Mouse (Mus musculus) testis, postnatal 10 days (tissue): ENCODE measurements around the gene Prkcb.

Experiments
- DNase-seq: peaks from one replicate; pipeline ENCODE4 v3.0.0; 2021; ENCODE audit warnings: low spot score

Gene Prkcb

DNA sequence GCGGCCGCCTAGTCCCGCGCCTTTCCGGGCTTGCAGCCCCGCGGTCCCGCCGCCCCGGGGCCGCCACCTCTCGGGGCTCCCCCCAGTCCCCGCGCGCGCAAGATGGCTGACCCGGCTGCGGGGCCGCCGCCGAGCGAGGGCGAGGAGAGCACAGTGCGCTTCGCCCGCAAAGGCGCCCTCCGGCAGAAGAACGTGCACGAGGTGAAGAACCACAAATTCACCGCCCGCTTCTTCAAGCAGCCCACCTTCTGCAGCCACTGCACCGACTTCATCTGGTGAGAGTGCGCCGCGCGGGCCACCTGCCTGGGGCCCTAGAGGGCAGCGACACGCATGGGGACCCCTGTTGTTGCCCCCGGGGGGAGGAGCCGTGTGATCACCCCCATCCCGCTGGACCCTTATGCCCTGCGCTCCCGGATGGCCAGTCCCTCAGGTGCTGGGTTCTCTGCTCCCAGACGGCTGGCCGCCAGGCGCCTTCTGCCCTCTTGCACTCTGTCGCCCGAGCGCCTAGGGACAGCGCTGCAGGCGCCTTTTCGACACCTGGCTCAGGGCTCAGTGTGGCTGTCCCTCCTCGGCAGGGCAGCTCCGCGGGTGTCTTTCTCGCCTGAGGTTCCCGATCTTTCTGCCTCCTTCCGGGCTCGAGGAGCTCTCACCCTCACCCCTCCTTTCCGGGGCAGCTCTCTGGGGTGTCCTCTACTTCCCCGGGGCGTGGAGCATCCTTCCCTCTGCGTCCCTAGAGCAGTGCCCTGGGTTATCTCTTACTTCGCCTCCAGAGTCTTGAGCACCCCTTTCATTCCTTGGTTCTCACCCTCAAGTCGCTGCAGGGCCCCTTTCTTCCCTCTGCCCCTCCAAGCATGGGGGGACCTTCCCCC is 926 bp downstream of the Prkcb start:
- DNase-seq, result peak; percentile 51

DNA sequence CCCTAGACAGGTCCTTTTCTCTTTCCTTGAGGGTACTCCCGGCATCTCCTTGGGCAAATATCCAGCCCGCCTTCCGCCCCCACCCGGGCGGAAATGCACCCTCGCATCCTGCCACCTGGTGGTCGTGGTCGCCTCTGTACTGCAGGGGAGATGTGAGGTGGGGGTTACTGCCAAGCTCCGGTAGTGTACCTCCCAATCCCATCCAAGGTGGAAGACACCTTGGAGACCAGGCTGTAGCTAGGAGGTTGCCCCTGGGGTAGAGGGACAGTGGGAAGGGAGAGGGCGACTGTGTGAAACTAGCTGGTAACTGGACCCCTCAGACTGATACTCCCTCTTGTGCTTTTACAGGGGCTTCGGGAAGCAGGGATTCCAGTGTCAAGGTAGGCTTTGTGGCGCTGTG is 1.6 kb downstream of the Prkcb start:
- peak; percentile 54 for DNase-seq

DNA sequence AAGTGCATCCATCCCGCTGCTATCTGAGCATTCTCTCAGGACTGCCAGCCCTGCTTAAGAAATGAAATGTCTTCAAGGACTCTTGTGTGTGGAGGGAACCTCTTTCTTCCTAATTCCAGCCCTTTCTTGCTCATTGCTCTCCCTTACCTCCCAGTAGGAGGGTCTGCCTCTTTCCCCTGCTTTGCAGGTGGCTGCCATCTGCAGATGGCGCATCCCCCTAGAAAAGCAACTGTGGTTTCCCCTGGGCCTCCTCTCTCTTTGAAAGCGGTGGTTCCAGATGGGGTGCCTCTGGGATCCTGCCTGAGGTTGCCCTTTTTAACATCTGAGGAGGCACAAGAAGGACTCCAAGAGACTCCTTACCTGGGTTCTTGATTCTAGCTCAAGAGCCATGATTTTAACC is 2.2 kb downstream of the Prkcb start:
- no peak for DNase-seq

DNA sequence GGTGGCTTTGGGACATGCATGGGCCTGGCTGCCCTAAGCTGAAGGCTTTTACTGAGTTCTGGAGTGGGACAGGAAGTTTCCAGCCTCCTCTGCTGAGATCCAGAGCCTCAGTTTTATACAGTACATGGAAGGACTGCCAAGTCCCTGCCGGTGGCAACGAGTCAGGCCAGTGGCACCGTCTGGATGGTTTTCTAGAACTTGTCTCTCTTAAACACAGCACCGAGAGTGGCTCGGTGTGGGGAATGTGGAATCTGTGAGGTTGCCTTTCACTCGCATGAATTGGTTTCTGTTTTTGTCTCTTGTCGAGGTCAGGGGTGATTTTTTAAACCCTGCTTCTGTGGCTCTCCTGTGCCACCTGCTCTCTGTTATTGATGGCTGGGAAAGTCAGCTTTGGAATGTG is 3.6 kb downstream of the Prkcb start:
- DNase-seq, result no peak

DNA sequence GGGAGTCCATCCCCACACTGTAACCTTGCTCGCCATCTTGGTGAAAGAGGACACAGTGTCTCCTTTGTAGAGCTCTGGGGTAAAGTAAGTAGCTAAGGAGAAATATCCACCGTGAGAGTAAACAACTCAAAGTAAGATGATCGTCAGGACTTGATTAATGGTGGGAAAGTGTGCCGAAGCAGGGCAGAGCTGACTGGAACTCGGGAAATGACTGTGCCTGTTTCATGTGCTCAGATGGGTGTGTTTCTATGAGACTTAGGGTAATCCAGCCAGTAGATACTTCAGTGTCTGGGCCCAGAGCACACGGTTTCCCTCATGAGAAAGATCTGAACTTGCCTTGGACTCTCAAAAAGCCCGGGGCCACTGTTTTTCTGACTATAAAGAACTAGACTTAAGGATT is 5.6 kb downstream of the Prkcb start:
- no peak for DNase-seq

DNA sequence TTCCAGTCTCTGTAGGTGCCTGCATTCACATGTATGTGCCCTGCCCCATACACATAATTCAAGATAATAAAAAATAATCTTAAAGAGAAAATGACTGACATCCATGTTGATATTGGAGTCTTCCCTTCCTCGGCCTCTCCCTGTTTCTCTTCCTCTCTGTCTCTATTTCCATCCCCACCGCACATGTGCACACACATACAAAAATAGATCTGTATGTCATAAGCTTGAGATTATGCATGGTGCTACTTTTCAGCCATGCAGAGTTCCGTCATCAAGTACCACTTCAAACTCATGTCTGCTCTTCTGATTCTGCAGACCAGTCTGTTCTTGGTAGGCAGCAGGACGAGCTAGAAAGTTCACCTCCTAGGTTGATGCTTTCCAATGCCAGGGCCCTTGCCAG is 6.8 kb downstream of the Prkcb start:
- no peak for DNase-seq

DNA sequence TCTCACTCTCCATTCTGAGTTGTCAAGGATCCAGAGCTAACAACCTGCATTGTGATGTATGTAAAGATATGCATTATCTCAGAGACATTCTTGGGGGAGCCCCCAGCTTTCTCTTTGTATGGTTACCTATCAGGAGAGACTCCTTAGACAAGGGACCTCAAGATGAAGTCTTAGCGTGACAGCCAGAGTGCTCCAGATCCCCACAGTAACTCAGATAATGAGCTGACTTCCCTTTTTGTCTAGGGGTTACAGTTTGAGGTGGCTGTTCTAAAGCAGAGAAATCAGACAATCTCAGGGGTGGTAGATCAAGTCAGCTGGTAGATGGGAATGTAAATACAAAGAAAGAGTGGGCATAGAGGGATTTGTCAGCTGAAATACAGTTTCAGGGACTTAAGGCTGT is 7.8 kb downstream of the Prkcb start:
- DNase-seq, result no peak

DNA sequence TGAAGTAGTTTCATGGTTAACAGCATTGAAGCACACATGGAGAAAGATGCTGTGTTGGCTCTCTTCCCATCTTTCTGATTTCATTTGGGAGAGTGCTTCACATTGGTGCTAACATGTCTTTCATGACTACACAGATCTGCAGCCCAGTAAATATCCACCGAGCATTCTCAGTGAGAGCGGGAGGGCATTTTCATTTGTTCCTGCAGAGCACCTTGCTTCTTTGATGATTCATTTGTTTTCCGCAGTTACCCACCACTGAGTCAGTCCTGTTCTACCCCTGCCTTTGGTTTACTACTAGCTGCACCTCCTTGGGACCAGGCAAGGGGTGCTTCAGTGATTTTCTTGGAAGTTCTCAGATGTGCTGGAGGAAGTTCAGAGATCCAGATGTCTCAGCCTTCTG is 8.3 kb downstream of the Prkcb start:
- DNase-seq, result no peak

DNA sequence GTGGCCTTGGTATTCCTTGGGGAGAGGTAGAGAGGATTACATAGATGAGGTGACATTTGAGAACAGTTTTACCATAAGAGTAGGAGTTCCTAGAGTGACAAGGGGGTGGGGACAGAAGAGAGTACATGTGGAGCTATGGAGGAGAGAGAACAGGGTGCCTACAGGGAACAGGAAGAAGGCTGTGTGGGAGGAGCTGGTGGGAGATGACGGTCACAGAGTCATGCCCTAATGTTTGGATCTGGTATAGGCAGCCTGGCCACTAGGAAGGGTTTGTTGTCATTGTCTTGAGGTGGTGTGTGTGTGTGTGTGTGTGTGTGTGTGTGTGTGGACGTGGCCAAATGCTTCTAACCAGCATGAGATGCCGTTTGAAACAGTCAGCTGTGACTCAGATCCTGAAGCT is 9.1 kb downstream of the Prkcb start:
- no peak for DNase-seq

DNA sequence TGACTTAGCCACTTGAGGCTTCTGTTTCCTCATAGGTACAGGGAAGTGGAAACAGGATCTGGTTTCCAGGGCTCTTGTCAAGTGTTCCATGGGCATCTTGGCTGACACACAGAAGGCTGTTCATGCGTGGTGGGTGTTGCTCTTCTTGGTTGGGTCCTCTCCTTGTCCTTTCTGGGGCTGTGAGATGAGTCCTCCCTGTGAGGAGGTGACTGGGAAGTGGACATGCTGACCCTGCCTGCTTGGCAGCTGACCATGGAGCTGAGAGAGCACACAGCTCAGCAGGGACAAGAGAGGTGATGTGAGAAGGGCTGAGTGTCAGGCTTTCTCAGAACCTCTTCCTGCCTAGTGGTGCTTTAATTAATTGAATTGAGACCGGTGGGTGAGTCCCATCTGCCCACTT is 10.2 kb downstream of the Prkcb start:
- no peak for DNase-seq

DNA sequence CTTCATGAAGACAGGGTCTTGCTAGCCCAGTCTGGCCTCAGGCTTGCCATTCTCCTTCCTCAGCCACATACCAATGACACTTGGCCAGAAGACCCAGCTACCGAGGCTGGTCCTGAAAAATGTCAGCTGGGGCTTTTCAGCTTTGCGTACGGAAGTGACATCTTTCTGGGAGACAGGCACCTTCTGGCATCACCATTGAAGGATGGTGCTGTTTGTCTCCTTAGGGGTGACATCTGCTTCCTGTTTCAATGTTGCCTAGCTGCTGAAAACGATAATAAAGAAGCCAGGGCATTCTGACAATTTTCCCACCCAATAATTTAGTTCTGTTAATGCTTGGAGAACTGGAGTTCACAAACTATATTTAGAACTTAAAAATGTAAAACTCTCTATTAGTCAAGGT is 12.0 kb downstream of the Prkcb start:
- no peak for DNase-seq

DNA sequence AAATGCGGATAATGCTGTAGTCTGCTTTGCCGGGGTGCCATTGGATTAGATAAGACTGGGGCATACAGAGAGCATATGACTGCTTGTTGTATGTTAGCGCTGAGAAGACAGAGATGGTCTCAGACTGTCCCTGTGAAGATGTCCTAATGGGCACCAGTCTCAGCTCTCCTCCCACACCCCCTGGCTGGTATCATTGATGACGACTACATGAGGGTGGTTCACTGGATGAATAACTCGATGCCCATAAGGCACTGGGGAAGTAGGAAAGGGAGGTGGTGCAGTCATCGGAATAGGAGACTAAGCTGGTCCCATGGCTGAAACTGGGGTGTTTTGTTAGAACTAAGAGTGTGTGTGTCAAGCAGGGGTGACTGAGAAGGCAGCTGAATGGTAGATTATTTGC is 14.0 kb downstream of the Prkcb start:
- no peak for DNase-seq

DNA sequence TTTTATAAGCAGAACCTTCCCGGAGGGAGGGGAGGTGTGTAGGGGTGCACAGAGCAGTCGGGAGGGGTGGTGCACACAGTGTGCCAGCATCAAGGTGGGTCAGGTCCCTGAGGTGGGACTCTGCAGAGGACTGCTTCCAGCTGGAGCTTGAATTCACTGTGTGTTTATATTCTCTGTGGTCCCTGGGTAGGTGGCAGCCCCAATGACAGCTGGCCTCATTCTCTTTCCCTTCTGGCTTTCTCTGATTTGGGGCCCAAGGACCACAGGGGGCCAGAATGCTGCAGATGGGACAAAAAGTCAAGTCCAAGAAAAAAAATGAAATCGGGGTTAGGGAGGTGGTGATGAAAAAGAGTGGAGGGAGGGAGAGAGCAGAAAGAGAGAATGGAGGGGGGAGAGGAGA is 15.4 kb downstream of the Prkcb start:
- DNase-seq, result no peak

DNA sequence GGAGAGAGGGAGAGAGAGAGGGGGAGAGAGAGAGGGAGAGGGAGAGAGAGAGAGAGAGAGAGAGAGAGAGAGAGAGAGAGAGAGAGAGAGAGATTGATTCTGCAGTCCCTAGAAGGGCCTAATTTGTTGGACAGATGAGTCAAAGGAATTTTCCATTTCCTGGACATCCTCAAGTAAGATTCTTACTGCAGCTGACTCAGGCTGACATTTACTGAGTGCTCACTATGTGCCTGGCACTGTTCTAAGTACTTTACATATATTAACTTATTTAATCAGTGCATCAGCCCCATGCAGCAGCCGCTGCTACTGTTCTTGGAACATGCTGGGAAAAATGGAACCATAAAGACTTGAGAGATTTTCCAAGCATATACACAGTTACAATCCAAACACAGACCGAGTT is 16.0 kb downstream of the Prkcb start:
- no peak for DNase-seq

DNA sequence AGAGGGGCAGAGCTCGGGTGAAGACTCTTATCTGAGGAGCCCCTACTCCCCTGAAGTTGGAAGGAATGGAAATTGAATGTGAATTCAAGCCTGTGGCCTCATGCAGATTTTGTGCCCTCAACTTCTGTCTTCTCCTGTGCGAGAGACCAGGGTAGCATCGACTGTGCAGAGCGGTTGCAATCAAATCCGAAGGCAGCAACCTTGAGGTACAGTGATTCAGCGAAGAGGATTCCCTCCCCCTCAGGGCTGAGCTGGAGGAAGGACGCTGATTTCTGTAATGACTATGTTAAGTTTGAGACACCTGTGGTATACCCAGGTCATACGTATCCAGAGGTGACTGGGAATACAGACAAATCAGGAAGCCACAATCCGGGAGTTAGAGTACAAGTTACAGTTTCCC is 18.7 kb downstream of the Prkcb start:
- DNase-seq, result no peak

DNA sequence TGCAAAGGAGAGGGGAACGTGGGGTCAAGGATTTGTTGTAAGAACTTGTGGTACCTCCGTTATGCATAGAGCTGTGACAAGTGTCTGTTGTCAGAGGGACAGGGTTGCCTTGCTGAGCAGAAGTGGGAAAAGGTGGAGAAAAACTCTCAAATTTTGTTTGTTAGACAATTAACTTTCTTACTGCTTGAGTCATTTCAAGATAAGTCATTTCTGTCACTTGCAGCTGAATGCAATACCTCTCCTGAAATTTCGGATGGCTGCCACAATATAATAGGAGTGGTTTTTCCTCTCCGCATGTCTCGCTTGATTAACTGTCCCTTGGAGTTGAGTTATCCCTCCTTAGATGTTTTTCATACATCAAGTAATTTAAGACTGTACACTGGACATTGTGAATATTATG is 20.1 kb downstream of the Prkcb start:
- no peak for DNase-seq

DNA sequence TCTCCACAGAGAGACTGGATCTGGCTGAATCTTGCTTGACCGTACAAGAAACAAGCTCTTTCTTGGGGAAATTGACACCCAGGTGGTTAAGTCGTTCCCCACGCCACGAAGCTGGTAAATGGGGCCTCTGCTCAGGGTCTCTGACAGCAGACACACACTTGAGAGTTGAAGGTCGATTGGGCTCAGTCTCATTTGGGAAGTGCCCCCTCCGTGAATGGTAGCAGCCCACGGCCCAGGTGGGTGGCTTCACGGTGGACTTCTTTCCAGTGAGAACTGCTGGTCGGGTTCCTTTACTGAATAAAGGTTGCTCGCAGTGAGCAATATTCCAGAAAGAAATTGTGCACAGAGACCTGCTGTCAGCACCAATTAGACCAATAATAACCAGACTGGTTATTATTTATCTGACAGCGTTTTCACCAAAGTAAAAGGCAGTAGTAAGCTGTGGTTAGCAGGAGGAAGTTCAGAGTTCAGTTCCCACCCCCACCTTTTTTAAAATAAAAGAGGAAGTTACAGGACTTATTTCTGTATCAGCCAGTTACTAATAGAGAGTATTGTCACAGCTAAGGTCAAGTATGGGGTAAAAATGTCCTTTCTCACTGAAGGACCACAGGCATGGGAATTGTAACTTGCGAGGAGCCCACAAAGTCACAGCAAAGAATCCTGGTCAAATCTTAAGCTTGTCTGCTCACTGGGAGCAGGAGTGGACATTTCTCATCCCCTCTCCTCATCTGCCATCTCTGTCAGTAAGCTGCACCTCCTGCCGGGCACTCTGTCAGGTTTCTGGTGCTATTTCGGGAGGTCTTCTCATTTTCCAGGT is 21.6 kb downstream of the Prkcb start:
- no peak for DNase-seq

DNA sequence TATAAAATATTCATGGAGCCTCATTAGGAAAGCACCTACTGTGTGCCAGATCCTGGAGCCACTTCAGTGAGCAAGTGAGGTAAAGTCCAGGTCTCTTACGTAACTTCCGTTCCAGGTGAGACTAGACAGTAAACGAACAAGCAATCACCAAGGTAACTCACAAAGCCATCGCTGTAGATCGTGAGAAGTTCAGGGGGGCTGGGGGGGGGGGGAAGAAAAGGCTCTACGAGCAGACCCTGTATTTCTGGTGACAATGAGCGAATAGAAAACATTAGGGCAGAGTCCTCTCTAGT is 22.1 kb downstream of the Prkcb start:
- DNase-seq, result no peak

DNA sequence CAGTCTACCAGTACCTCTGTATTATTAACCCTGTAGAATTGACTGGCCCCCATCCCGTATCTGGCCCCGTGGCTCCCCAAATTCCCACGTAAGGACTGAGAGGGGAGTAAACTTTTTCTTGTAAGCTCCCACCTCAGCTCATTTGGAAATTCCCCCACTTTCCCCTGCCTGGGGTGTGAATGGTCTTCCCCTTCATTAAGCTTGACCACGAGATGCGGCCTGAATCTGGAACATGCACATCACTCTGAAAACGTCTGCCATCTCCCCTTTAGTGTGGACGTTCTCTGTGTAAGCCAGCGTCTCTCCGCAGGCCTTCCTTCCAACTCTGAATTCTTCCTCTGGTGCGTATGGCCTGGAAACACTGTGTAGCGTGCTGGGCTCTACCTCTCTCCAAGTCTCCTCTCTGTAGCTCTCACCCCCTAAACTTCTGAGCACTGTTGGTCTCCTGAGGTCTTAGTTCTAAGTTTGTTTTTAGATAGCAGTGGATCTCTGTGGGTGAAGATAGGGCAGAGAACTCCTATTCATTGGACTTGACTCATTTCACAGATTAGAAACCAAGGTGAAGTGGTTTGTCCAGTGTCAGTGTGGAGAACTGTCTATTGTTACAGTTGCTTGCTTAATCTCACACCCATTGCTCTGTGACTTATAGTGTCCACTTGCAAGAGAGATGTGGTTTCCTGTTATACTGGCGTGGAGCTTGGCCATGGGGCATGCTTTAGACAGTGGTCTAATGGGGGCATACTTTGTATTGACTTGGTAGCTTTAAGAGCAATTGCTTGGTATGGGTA is 25.3 kb downstream of the Prkcb start:
- DNase-seq, result no peak

DNA sequence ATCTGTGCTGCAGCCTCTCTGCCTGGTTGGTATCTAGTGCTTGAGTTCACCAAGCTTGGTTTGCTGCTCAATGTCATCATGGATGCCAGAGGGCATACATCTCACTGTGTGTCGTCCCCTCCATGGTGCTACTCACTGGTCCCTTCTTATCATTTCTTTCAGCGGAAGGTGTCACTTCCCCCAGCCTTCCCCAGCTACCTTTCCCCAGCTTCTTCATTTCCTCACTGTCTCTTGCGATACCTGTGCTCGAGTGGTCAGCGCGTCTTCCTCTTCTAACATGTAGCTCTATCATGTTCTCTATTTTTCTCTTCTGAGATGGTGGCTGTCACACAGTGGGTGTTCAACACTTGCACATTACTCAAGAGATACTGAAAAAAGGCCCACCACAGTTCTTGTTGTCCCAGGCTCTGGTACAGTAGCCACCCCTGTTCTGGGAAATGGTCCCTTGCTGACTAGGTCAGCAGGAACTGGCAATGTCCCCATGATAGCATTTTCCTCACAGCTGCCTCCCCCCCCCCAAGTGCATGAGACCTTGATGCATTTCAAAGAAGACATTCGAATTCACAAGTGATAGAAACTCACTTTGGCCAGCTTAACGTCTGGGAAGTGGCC is 27.3 kb downstream of the Prkcb start:
- DNase-seq, result no peak

DNA sequence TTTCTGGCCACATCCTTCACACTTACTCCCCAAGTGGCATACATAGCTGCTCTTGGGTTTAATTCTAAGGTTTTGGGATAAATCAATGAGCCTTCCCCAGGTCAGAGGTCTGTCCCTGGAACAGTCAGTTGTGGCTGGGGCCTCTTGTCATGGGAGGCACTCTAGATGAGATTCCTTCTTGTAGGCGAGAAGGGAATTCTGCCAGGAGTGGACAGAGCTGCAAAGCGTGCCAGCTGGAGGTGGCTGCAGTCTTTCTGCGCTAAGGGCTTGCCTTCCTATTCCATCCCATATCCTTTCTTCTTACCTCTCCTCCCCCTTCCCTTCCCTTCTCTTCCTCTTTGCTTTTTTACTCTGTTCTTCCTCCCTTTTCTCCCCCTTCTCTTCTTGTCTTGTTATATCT is 28.1 kb downstream of the Prkcb start:
- DNase-seq, result no peak

DNA sequence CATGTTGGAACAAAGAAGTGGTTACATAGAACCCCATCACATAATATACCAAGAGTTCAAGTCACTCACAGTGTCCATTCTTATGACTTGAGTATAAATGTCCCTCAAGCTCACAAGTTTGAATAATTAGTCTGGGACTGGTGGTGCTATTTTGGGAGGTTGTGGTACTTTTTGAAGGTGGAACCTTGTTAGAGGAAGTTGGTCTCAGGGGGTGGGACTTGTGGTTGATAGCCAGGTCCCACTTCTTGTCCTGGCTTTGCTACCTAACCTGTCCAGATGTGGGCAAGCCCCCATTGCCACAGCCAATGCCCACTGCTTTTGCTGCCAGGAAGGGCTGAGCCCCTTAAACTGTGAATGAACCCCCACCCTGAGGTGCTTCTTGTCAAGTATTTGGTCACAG is 28.9 kb downstream of the Prkcb start:
- no peak for DNase-seq

DNA sequence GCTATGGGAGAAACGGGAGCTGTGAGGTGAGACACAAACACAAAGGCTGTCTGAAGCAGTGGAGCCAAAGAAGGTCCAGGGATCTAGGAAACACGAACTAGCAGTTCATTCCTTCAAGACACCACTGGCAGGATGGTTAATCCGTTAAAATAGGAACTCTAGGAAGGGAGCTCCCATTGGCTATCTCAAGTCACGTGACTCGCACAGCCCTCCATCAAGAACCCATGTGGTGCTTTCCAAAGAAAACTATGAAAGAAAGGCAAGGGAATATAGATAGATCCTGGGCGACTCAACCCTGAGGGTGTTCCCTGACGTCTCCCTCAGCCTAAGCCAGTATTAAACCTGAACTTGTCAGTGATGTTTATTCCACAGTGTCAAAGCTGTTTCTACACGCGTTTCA is 31.0 kb downstream of the Prkcb start:
- no peak for DNase-seq
